Mouse (Mus musculus) thymus, postnatal 4 days (tissue): Measurements from ENCODE around the gene D230025D16Rik.
A peak's percentile ranks its signal among the peaks of the same experiment; 100 is the strongest.
"Not testable (repeated sequence)": the region's sequence is repeated elsewhere in the genome, so short reads cannot be mapped to it uniquely, and the experiment has no call there.

Experiments
- DNase-seq: peaks from one replicate; pipeline ENCODE4 v3.0.0; 2021

The D230025D16Rik gene

GRCm38 (mm10) chr8:105270101-105270915 is 45.4 kb downstream of the D230025D16Rik start:
- peak; percentile 26 for DNase-seq

- peak; percentile 38 for DNase-seq
Observed at GRCm38 (mm10) chr8:105270916-105271186, 45.9 kb downstream of the D230025D16Rik start.

- DNase-seq: no peak
Observed at GRCm38 (mm10) chr8:105275387-105275786, 50.4 kb downstream of the D230025D16Rik start.

- no peak for DNase-seq
Observed at GRCm38 (mm10) chr8:105275840-105276239, 50.9 kb downstream of the D230025D16Rik start, which contains the start of gene Nol3. Gene Nol3, plus strand, starts transcription at chr8:105276140.

- DNase-seq: peak; percentile 73
Observed at GRCm38 (mm10) chr8:105276292-105277120, 51.6 kb downstream of the D230025D16Rik start.

GRCm38 (mm10) chr8:105278911-105279334 is 54.0 kb downstream of the D230025D16Rik start:
- DNase-seq: peak; percentile 55

- no peak for DNase-seq
Observed at GRCm38 (mm10) chr8:105280567-105280966, 55.6 kb downstream of the D230025D16Rik start.

GRCm38 (mm10) chr8:105281821-105282220 is 56.9 kb downstream of the D230025D16Rik start:
- DNase-seq: no peak

- no peak for DNase-seq
Observed at GRCm38 (mm10) chr8:105282239-105282638, 57.3 kb downstream of the D230025D16Rik start.

GRCm38 (mm10) chr8:105283074-105283473 is 58.1 kb downstream of the D230025D16Rik start:
- DNase-seq: peak; percentile 83

- DNase-seq: no peak
Observed at GRCm38 (mm10) chr8:105285514-105285913, 60.6 kb downstream of the D230025D16Rik start.

GRCm38 (mm10) chr8:105286907-105287306 is 62.0 kb downstream of the D230025D16Rik start:
- no peak for DNase-seq

- DNase-seq: no peak
Observed at GRCm38 (mm10) chr8:105288231-105288630, 63.3 kb downstream of the D230025D16Rik start.

- DNase-seq: peak; percentile 99
Observed at GRCm38 (mm10) chr8:105288958-105289732, 64.2 kb downstream of the D230025D16Rik start.

GRCm38 (mm10) chr8:105289805-105290460 is 65.0 kb downstream of the D230025D16Rik start, which contains the start of gene 4931428F04Rik:
Gene 4931428F04Rik, minus strand, starts transcription at chr8:105289864.
- peak; percentile 77 for DNase-seq

GRCm38 (mm10) chr8:105290554-105291314 is 65.8 kb downstream of the D230025D16Rik start:
- peak; percentile 98 for DNase-seq

GRCm38 (mm10) chr8:105291364-105291763 is 66.4 kb downstream of the D230025D16Rik start:
- DNase-seq: not testable (repeated sequence)

- DNase-seq: not testable (repeated sequence)
Observed at GRCm38 (mm10) chr8:105291802-105292201, 66.9 kb downstream of the D230025D16Rik start.

- no peak for DNase-seq
Observed at GRCm38 (mm10) chr8:105292471-105292870, 67.5 kb downstream of the D230025D16Rik start.

- no peak for DNase-seq
Observed at GRCm38 (mm10) chr8:105293405-105293804, 68.5 kb downstream of the D230025D16Rik start.

- DNase-seq: no peak
Observed at GRCm38 (mm10) chr8:105294776-105295175, 69.8 kb downstream of the D230025D16Rik start.
